Mouse (Mus musculus): Measurements from ENCODE around the gene Zfp933. TPM values are rescaled to one million over a fixed set of nuclear protein-coding genes. Genes with fewer than 3 reads are reported as not detected.
"Not testable (repeated sequence)": the region's sequence is repeated elsewhere in the genome, so short reads cannot be mapped to it uniquely, and the experiment has no call there.

Zfp933 gene
- polyA plus RNA-seq, 1 experiment: not detected

DNA sequence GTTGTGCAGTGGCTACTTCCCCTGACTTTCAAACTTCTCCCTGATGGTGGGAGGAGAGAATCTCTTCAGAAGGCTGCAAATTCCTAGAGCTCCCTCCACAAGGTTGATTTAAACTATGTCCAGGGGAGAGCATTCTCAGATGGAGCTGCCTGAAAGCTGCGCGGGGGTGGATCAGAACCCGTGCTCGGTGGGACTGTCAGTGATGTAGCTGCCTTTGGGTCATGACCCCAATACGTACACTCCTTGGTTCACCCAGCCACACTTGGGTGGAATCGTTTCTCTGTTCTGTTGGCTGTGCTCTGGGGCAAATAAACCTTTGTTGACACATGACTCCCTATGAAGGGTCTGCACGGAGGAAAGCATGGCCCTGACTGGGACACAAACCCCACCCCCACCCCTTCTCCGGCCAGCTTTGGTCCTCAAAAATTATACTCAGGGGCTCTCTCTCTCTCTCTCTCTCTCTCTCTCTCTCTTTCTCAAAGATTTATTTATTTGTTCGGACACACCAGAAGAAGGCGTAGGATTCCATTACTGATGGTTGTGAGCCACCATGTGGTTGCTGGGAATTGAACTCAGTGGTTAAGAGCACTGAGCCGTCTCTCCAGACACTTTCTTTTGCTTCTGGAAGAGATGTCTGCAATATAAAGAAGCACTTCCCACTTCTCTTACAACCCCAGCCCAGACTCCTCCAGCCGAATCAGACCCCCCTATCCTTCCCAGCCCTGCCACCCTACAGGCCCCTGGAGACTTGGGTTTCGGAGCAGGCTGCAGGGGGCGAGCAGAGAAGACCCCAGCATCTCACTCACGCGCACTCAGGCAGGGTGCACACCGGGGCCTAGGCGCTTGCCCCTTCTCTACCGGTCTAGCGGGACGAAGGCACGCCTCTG is 19.6 kb upstream of the Zfp933 start:
- peaks cover 6% of the 10 kb centered on the region for H3K4me1 ChIP-seq (ENCODE audit: control insufficient read depth, insufficient read depth, low read length)
- WGBS: 6% methylated on average over 22 of the region's 22 CpGs
- TF ChIP-seq POLR2A (IDR thresholded peaks at IDR 0.05; ENCODE audit: insufficient read depth, low read depth, low read length) (no peak), CTCF (IDR thresholded peaks at IDR 0.05; ENCODE audit: insufficient read depth, low read depth, low read length) (no peak)
- peak overlapping the region; percentile 29; the same call in 1 of the 2 replicates for H3K27ac ChIP-seq (ENCODE audit: insufficient read depth, low read depth, low read length)
- H3K4me3 ChIP-seq (ENCODE audit: insufficient read depth, low read depth, low read length): peak overlapping the region; percentile 92

DNA sequence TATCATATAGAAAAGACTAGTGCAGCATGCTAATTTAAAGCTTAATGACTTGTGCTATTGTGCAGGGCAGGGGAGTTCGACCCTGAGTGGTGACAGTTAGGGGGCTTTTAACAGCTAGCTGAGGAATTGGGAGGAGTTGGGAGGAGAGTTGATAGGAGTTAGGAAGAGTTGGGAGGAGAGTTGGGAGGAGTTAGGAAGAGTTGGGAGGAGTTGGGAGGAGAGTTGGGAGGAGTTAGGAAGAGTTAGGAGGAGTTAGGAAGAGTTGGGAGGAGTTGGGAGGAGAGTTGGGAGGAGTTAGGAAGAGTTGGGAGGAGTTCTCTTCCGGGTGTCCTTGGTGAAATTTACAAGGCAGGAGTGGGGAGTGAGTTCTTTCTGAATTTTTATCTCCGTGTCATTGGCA is 18.6 kb upstream of the Zfp933 start:
- WGBS: 40% methylated on average over 3 of the region's 3 CpGs
- not testable (repeated sequence) for H3K4me3 ChIP-seq (ENCODE audit: insufficient read depth, low read depth, low read length); H3K4me1 ChIP-seq (ENCODE audit: control insufficient read depth, insufficient read depth, low read length); H3K27ac ChIP-seq (ENCODE audit: insufficient read depth, low read depth, low read length)

DNA sequence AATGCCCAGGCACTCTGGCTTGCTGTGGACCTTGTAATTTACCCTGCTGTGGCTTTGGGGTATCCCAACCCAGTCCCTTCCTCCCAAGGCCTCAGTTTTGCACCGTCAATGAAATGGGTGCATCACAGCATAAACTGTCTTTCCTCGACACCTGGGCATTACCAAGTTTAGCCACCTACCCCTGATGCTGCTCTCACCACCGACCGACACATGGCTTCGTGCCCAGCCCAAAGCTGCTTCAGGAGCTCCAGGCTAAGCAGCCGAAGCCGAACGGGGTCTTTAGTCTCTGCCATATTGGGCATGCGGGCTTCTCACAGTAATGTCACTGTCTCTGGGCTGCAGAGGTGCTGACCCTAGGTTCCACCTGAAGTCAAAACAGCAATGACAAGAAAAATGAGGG is 17.9 kb upstream of the Zfp933 start:
- TF ChIP-seq CTCF (IDR thresholded peaks at IDR 0.05; ENCODE audit: insufficient read depth, low read depth, low read length) (no peak), POLR2A (IDR thresholded peaks at IDR 0.05; ENCODE audit: insufficient read depth, low read depth, low read length) (no peak)
- WGBS: 95% methylated on average over 9 of the region's 9 CpGs
- no peak overlapping the region for H3K27ac ChIP-seq (ENCODE audit: insufficient read depth, low read depth, low read length)
- peaks cover 6% of the 10 kb centered on the region for H3K4me1 ChIP-seq (ENCODE audit: control insufficient read depth, insufficient read depth, low read length)
- H3K4me3 ChIP-seq (ENCODE audit: insufficient read depth, low read depth, low read length): no peak overlapping the region

DNA sequence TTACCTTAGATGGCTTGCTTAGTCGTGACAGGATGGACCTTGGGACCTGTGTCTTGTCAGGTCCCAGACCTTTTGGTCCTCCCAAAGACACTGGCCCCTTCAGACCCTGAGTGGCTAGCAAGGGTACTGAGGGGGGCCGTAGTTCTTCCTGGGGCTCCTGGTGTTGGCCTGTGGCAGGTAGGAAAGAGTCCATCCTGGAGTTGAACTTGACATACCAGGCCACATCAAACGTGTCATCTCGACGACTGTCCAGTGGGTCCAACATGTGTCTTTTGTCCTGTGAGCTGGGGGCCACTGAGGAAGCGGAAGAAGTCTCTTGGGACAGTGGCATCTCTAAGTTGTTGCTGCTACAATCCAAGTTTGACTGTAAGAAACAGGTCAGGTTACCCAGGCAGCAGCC is 17.5 kb upstream of the Zfp933 start:
- H3K4me1 ChIP-seq (ENCODE audit: control insufficient read depth, insufficient read depth, low read length): peaks cover 6% of the 10 kb centered on the region
- H3K27ac ChIP-seq (ENCODE audit: insufficient read depth, low read depth, low read length): no peak overlapping the region
- no peak for TF ChIP-seq POLR2A (IDR thresholded peaks at IDR 0.05; ENCODE audit: insufficient read depth, low read depth, low read length)
- 95% methylated on average over 6 of the region's 6 CpGs for WGBS
- no peak overlapping the region for H3K4me3 ChIP-seq (ENCODE audit: insufficient read depth, low read depth, low read length)

DNA sequence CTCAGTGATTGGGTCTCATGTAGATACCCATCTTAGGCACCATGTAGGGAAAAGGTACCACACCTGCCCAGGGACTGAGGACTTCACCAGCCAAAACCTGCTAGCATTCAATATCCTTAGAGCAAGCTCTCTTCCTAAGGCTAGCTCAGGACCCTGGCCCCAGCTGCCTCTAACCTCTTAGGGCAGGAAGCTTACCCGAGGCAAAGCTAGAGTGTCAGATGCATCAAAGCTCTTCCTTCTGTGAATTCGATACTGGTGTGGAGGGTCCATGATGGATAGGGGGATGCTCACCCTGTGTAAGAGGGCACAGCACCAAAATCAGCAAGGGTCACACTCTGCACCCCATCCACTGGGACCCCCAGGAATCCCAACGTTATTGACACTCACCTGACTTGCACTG is 13.9 kb upstream of the Zfp933 start:
- H3K27ac ChIP-seq (ENCODE audit: insufficient read depth, low read depth, low read length): no peak overlapping the region
- H3K4me3 ChIP-seq (ENCODE audit: insufficient read depth, low read depth, low read length): no peak overlapping the region
- WGBS: 91% methylated on average over 3 of the region's 3 CpGs
- no peaks in the 10 kb centered on the region; the same call in 1 of the 2 replicates for H3K4me1 ChIP-seq (ENCODE audit: control insufficient read depth, insufficient read depth, low read length)
- TF ChIP-seq CTCF (IDR thresholded peaks at IDR 0.05; ENCODE audit: insufficient read depth, low read depth, low read length) (no peak), POLR2A (IDR thresholded peaks at IDR 0.05; ENCODE audit: insufficient read depth, low read depth, low read length) (no peak)

DNA sequence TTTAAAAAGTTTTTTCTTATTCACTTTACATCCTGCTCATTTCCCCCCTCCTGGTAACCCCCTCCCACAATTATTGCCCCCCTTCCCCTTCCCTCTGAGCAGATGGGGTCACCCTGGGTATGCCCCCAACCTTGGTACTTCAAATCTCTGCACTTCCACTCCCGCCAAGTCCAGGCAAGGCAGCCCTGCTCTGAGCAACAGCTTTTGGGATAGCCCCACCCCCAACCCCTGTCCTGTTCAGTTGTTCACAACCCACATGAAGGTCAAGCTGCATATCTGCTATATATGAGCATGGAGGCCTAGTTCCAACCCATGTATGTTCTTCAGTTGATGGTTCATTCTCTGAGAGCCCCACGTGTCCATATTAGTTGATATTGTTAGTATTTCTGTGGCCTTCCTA is 2.6 kb upstream of the Zfp933 start:
- 80% methylated on average over 2 of the region's 2 CpGs for WGBS
- no peak for TF ChIP-seq CTCF (IDR thresholded peaks at IDR 0.05; ENCODE audit: insufficient read depth, low read depth, low read length)
- TF ChIP-seq POLR2A (IDR thresholded peaks at IDR 0.05; ENCODE audit: insufficient read depth, low read depth, low read length): no peak
- H3K4me3 ChIP-seq (ENCODE audit: insufficient read depth, low read depth, low read length): no peak overlapping the region

DNA sequence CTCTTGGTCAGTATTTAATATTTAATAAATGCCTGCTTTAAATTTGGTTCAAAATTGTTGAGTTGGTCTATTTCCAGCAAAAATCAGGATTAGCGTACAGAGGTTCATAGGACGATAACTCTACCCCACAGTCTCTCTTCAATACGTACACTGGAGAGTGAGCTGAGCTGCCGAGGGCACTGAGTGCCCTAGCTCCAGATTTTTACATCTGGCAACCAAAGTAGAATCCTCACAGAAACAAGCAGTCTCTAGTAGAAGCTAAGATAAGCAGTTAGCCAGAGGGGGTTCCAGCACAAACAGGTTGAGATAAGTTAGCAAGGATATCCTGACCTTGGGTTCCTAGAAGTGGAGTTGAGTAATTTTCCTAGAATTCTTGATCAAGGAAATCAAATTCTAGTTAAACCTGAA is 422 bp upstream of the Zfp933 start:
- Histone ChIP-seq H3K4me3 (ENCODE audit: insufficient read depth, low read depth, low read length) (peak overlapping the region; percentile 97; the same call in 1 of the 2 replicates), H3K27ac (ENCODE audit: insufficient read depth, low read depth, low read length) (peak overlapping the region; percentile 16), H3K4me1 (ENCODE audit: control insufficient read depth, insufficient read depth, low read length) (peaks cover 3% of the 10 kb centered on the region; the same call in 1 of the 2 replicates)
- WGBS: under 1% methylated on average over 4 of the region's 4 CpGs
- TF ChIP-seq CTCF (IDR thresholded peaks at IDR 0.05; ENCODE audit: insufficient read depth, low read depth, low read length) (no peak), POLR2A (IDR thresholded peaks at IDR 0.05; ENCODE audit: insufficient read depth, low read depth, low read length) (no peak)

More for the DNA sequence above, 2.6 kb upstream of the Zfp933 start:
- no peak overlapping the region for H3K27ac ChIP-seq (ENCODE audit: insufficient read depth, low read depth, low read length)
- H3K4me1 ChIP-seq (ENCODE audit: control insufficient read depth, insufficient read depth, low read length): peaks cover 3% of the 10 kb centered on the region; the same call in 1 of the 2 replicates

DNA sequence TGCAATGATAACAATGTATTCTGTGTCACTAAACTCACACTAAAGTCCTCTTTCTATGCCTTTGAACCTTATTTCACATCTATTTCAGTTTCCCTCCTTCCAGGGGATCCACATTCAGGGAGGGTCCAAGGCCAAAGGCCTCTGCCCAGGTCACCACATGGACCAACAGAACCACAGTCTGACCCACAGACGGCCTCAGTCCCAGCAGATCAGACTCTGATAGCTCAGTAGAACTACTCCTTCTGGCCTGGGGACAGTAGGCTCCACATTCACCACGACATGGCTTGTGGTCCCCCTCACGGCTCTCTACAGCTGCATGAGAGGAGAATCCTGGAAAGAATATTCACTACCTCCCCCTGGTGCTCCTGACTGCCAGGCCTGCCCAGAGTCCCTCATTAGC is 5.3 kb downstream of the Zfp933 start:
- 98% methylated on average over 3 of the region's 3 CpGs for WGBS
- TF ChIP-seq CTCF (IDR thresholded peaks at IDR 0.05; ENCODE audit: insufficient read depth, low read depth, low read length) (no peak), POLR2A (IDR thresholded peaks at IDR 0.05; ENCODE audit: insufficient read depth, low read depth, low read length) (no peak)
- no peak overlapping the region for H3K27ac ChIP-seq (ENCODE audit: insufficient read depth, low read depth, low read length)
- no peak overlapping the region for H3K4me3 ChIP-seq (ENCODE audit: insufficient read depth, low read depth, low read length)
- H3K4me1 ChIP-seq (ENCODE audit: control insufficient read depth, insufficient read depth, low read length): no peaks in the 10 kb centered on the region; the same call in 1 of the 2 replicates

DNA sequence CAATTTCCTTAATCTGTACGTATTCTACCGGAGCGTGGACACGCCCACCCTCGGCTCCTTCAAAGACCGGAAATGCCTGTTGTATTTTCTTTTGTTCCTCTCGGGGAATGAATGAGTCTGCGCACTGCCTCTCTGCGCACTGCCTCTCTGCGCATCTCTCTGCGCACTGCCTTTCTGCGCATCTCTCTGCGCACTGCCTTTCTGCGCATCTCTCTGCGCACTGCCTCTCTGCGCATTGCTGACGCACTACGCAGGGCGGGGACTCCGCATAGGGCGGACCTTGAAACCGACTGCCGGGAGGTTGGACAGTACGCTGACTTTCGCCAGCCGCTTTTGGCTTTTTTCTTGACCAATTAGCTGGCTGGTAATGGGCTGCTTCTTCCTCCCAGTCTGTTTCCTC is 8.9 kb downstream of the Zfp933 start:
- H3K4me3 ChIP-seq (ENCODE audit: insufficient read depth, low read depth, low read length): not testable (repeated sequence)

More for the DNA sequence above, 8.9 kb downstream of the Zfp933 start:
- 100% methylated on average over 22 of the region's 26 CpGs for WGBS
- not testable (repeated sequence) for H3K4me1 ChIP-seq (ENCODE audit: control insufficient read depth, insufficient read depth, low read length); H3K27ac ChIP-seq (ENCODE audit: insufficient read depth, low read depth, low read length)

All from olfactory bulb, adult 2 months (tissue).